Mouse (Mus musculus) G1E (cell line): ENCODE data around the gene Ivl. TPM values are rescaled to one million over a fixed set of nuclear protein-coding genes. Genes with fewer than 3 reads are reported as not detected.

ENCODE experiments used
- ATAC-seq: 2 replicates; pipeline ENCODE4 v1.8.0; 2016; ENCODE audit warnings: mild to moderate bottlenecking; ENCODE audit not compliant: insufficient number of reproducible peaks, poor library complexity, low FRiP score, severe bottlenecking; ENCODE audit errors: extremely low read depth
- DNase-seq: peaks from one replicate; pipeline ENCODE4 v3.0.0; 2012; ENCODE audit warnings: low spot score
- H3K27me3 ChIP-seq: 2 replicates; pipeline ENCODE4 v1.6.1; 2012; ENCODE audit warnings: mild to moderate bottlenecking, low read length, inconsistent platforms; ENCODE audit not compliant: insufficient read depth
- H3K36me3 ChIP-seq: replicated peaks from 2 replicates; pipeline ENCODE3; 2012; ENCODE audit warnings: mild to moderate bottlenecking, inconsistent platforms
- H3K4me1 ChIP-seq: 2 replicates; pipeline ENCODE4 v1.6.1; 2012; ENCODE audit warnings: low read depth, low read length, inconsistent platforms, mixed read lengths; ENCODE audit not compliant: insufficient read depth
- H3K4me3 ChIP-seq: 2 replicates; pipeline ENCODE4 v1.5.1; 2012; ENCODE audit warnings: low read depth, mild to moderate bottlenecking, inconsistent platforms, low read length, moderate library complexity, mixed read lengths
- H3K9me3 ChIP-seq: replicated peaks from 2 replicates; pipeline ENCODE4 v1.6.1; 2012; ENCODE audit warnings: inconsistent platforms
- CTCF ChIP-seq: IDR thresholded peaks from 2 replicates; pipeline ENCODE4 v1.5.1; 2012; ENCODE audit warnings: low read depth, low read length, inconsistent platforms, mixed read lengths
- GATA1 ChIP-seq: IDR thresholded peaks from 2 replicates; pipeline ENCODE4 v1.6.1; 2012; ENCODE audit warnings: borderline replicate concordance, low read length, inconsistent platforms, mixed read lengths
- GATA2 ChIP-seq: IDR thresholded peaks from 2 replicates; pipeline ENCODE4 v1.6.1; 2012; ENCODE audit warnings: low read depth, low read length, inconsistent platforms, borderline replicate concordance
- POLR2AphosphoS5 ChIP-seq: IDR thresholded peaks from 2 replicates; pipeline ENCODE4 v1.6.1; 2012; ENCODE audit warnings: low read depth, low read length, inconsistent platforms; ENCODE audit not compliant: insufficient replicate concordance
- TAL1 ChIP-seq: conservative IDR thresholded peaks from 2 replicates; pipeline ENCODE4 v1.6.1; 2012; ENCODE audit warnings: low read depth, low read length, inconsistent platforms, mixed read lengths
- polyA plus RNA-seq: library from polyadenylated mRNA; stranded (reverse); fragments of >175 nt; gene quantifications from 2 replicates; pipeline ENCODE4 v1.2.3, GENCODE M21; 2012
- total RNA-seq, 2 experiments: library from RNA; stranded (forward) in 1 of 2; stranded (reverse) in 1 of 2; fragments of 200-1000 nt in 1 of 2; fragments of >200 nt in 1 of 2; fragmentation: Nextera tagmentation in 1 of 2; gene quantifications; 2 replicates each; pipeline ENCODE4 v1.2.3; 2014 to 2017

The Ivl gene
- total and polyA plus RNA-seq, 3 experiments: 0.11 TPM; not detected in 2

DNA sequence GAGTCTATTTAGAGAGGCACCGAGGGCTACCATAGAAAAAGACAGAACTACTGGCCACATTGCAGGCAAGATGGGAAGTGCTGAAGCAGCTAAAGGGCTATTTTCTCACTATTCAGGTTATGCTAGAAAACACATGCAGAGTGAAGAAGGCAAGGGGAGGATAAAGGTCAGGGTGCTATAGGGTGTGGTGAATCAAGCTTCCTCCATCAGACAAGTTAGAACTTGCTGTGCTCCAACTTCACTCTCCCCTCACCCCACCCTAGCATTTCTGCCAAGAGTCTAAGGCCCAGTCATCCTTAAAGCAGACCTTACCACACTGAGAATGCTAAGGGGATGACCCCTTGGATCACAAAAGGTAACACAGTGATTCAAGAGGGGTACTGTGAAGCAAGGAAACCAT, 6.0 kb upstream of the Ivl start:
- Histone ChIP-seq H3K36me3 (no peaks in the 10 kb centered on the region), H3K4me3 (no peak overlapping the region), H3K4me1 (no peaks in the 10 kb centered on the region), H3K9me3 (peaks cover 7% of the 10 kb centered on the region), H3K27me3 (peaks cover 2% of the 10 kb centered on the region; the same call in 1 of the 2 replicates)
- DNase-seq (no peak), ATAC-seq (no peak)
- no peak for TF ChIP-seq CTCF
- TF ChIP-seq GATA2: no peak
- TF ChIP-seq TAL1: no peak
- TF ChIP-seq GATA1: no peak
- TF ChIP-seq POLR2AphosphoS5: no peak

DNA sequence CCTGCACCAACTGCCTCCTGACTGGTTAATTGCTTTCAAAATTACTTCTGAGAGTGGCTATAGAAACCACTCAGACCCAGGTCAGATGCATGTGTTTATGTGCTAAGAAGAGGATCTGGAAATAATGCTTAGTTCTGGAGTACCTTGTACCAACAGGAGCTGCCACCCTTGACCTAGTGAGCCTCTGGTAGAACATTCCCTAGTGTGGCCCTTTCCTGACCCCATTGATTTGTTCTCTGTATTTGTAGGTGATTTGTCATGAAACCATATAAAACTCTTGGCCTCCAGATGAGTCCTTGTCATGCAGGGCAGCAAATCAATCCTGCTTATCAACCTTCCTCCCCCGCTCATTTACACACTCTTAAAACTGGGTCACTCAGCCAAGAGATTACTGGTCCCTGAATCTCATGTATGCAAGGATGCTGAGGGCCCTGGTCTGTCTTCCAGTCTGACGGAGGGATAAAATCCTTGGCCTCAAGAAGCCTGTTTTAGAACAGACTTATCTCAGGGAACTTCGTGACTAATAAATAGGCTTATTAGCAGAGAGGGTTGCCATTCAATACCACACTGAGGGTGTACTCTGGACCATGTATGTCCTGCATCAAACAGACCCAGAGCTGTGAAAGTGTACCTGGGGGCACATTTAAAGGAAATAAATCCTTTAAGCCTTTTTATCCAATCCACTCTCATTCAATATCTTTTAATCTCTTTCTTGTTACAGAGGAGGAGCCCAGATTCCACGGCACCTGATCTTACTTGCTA, 5.3 kb upstream of the Ivl start:
- Histone ChIP-seq H3K9me3 (0 out of 2 replicates have a peak, but pooled peaks cover 3% of the 10 kb centered on the region), H3K36me3 (no peaks in the 10 kb centered on the region), H3K4me1 (no peaks in the 10 kb centered on the region), H3K27me3 (no peaks in the 10 kb centered on the region), H3K4me3 (no peak overlapping the region)
- ATAC-seq (no peak), DNase-seq (no peak)
- TF ChIP-seq GATA1: no peak
- no peak for TF ChIP-seq CTCF
- TF ChIP-seq GATA2: no peak
- no peak for TF ChIP-seq POLR2AphosphoS5
- TF ChIP-seq TAL1: no peak

DNA sequence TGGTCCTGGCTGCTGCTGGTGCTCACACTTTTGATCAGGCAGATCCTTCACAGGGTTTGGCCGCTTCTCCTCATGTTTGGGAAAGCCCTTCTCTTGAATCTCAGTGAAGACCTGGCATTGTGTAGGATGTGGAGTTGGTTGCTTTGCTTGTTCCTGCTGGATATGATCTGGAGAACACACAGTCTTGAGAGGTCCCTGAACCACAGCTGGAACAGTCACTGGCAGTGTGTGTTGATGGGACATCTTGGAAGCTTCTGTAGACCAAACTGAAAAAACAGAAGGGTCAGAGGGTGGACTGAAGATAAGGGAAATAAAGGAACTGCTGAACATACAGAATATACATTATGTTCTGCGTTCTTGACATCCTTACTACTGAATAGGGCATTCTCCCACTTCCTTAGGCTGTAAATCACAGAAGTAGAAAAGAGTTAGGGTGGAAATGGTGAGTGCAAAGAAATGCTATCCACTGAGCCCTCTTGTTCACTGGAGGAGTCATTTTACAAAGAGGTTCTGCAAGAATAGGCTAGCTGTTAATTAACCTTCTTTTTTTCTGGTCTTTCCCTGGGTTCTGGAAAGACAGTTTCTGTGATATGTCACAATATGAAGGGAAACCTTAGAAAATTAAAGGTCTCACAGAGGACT, 900 bp downstream of the Ivl start:
- H3K4me3 ChIP-seq: no peak overlapping the region
- no peak for DNase-seq
- H3K36me3 ChIP-seq: no peaks in the 10 kb centered on the region
- H3K4me1 ChIP-seq: no peaks in the 10 kb centered on the region
- H3K27me3 ChIP-seq: no peaks in the 10 kb centered on the region
- no peak for ATAC-seq
- TF ChIP-seq GATA1 (no peak), GATA2 (no peak), CTCF (no peak), TAL1 (no peak), POLR2AphosphoS5 (no peak)
- no peaks in the 10 kb centered on the region for H3K9me3 ChIP-seq

DNA sequence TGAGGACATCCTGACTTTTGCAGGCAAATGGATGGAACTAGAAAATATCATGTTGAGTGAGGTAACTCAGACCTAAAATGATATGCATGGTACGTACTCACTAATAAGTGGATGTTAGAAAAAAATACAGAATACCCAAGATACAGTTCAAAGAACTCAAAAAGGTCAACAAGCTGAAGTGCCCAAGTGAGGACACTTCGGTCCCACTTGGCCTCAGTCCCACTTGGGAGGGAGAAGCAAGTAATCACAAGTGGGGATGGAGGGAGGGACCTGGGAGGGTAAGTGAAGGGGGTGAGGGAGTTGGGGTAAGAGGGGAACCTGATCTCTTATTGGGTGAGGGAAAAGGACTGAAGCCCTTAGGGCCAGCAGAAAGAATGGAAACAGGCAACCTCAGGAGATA, 4.8 kb downstream of the Ivl start:
- ATAC-seq (no peak), DNase-seq (no peak)
- H3K4me3 ChIP-seq: no peak overlapping the region
- no peaks in the 10 kb centered on the region for H3K36me3 ChIP-seq
- H3K27me3 ChIP-seq: no peaks in the 10 kb centered on the region
- TF ChIP-seq TAL1: no peak
- no peak for TF ChIP-seq POLR2AphosphoS5
- no peak for TF ChIP-seq GATA2
- TF ChIP-seq GATA1: no peak
- TF ChIP-seq CTCF: no peak
- no peaks in the 10 kb centered on the region for H3K4me1 ChIP-seq
- H3K9me3 ChIP-seq: no peaks in the 10 kb centered on the region

DNA sequence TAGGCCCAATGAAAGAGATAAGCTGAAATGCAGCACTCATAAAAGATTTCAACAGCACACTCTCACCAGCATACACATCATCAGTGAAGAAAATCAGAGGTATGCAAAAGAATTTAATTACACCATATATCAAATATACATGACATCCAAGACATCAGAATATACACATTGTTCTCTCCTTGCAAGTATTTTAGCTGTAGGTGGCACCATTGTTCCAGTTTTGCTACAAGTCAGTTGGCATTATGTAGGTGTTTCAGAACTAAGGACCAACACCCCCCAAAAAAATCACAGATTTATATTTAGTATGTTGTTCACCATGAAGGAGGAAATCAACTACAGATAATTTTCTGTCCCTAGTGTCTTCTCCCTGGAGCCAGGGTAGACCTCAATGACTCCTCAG, 8.1 kb downstream of the Ivl start:
- no peaks in the 10 kb centered on the region for H3K4me1 ChIP-seq
- no peak for TF ChIP-seq GATA2
- TF ChIP-seq CTCF: no peak
- no peak for TF ChIP-seq POLR2AphosphoS5
- no peak for TF ChIP-seq TAL1
- no peak for TF ChIP-seq GATA1
- no peaks in the 10 kb centered on the region for H3K27me3 ChIP-seq
- H3K36me3 ChIP-seq: no peaks in the 10 kb centered on the region
- no peak overlapping the region for H3K4me3 ChIP-seq
- ATAC-seq: no peak
- H3K9me3 ChIP-seq: no peaks in the 10 kb centered on the region
- no peak for DNase-seq

DNA sequence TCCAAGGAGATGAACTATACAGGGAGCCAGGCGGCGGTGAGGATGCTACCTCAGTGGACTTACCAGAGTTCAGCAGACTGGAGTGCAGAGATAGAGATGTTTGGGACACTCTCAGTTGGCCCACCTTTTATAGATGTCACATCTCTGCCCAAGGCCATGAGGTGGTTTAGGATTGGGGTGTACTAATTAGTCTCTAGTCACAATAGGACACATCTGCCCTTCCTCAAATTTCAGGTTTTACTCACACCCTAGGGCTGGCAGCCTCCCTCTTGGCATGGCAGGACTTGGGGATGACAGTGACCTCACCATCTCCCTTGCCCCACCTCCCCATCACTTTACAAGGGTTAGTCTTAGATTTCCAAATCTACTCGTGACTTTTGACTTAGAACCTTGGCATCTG, 39.1 kb downstream of the Ivl start, which contains the start of gene 2310046K23Rik:
Gene 2310046K23Rik (minus strand): TSS at position 101 of the 400 bp plus-strand sequence.
- TF ChIP-seq POLR2AphosphoS5 (no peak), CTCF (no peak)
- Histone ChIP-seq H3K4me1 (no peaks in the 10 kb centered on the region), H3K4me3 (no peak within 1 kb of the TSS), H3K9me3 (peaks cover 2% of the 10 kb centered on the region; the same call in 1 of the 2 replicates), H3K36me3 (no peaks in the 10 kb centered on the region), H3K27me3 (no peaks in the 10 kb centered on the region)
- no peak for ATAC-seq
- DNase-seq: no peak

Other genes with a start within 250 kb of the Ivl start
Only the 20 nearest of the 29 such genes appear.
- gene Sprr2i, start 165.7 kb downstream of the Ivl start, total RNA-seq (2014; fragmentation: Nextera tagmentation): not detected in 2 replicates
- gene Sprr2i, start 165.7 kb downstream of the Ivl start, total RNA-seq (2017): not detected in 2 replicates
- gene Sprr2i, start 165.7 kb downstream of the Ivl start, polyA plus RNA-seq: not detected in 2 replicates
- gene Sprr2j-ps, start 155.7 kb downstream of the Ivl start, total RNA-seq (2014; fragmentation: Nextera tagmentation): not detected in 2 replicates
- not detected in 2 replicates for gene Sprr2j-ps, start 155.7 kb downstream of the Ivl start, total RNA-seq (2017)
- not detected in 2 replicates for gene Sprr2j-ps, start 155.7 kb downstream of the Ivl start, polyA plus RNA-seq
- 3.7 and 4.9 TPM in 2 replicates for gene Gm9774, start 144.3 kb downstream of the Ivl start, total RNA-seq (2014; fragmentation: Nextera tagmentation)
- 1.5 and 1.9 TPM in 2 replicates for gene Gm9774, start 144.3 kb downstream of the Ivl start, total RNA-seq (2017)
- 13.1 and 22.5 TPM in 2 replicates for gene Gm9774, start 144.3 kb downstream of the Ivl start, polyA plus RNA-seq
- not detected in 2 replicates for gene Sprr2k, start 141.2 kb downstream of the Ivl start, total RNA-seq (2014; fragmentation: Nextera tagmentation)
- 0.33 and 0.46 TPM in 2 replicates for gene Sprr2k, start 141.2 kb downstream of the Ivl start, total RNA-seq (2017)
- gene Sprr2k, start 141.2 kb downstream of the Ivl start, polyA plus RNA-seq: not detected in 2 replicates
- gene Sprr1b, start 134.9 kb downstream of the Ivl start, total RNA-seq (2014; fragmentation: Nextera tagmentation): not detected in 2 replicates
- gene Sprr1b, start 134.9 kb downstream of the Ivl start, total RNA-seq (2017): not detected in 2 replicates
- not detected in 2 replicates for gene Sprr1b, start 134.9 kb downstream of the Ivl start, polyA plus RNA-seq
- not detected in 2 replicates for gene Sprr3, start 115.0 kb downstream of the Ivl start, total RNA-seq (2014; fragmentation: Nextera tagmentation)
- gene Sprr3, start 115.0 kb downstream of the Ivl start, total RNA-seq (2017): 0.11 TPM in 1 of 2 replicates, not detected in the other
- not detected in 2 replicates for gene Sprr3, start 115.0 kb downstream of the Ivl start, polyA plus RNA-seq
- not detected in 2 replicates for gene Sprr1a, start 87.8 kb downstream of the Ivl start, total RNA-seq (2014; fragmentation: Nextera tagmentation)
- 0.23 TPM in 1 of 2 replicates, not detected in the other for gene Sprr1a, start 87.8 kb downstream of the Ivl start, total RNA-seq (2017)
- gene Sprr1a, start 87.8 kb downstream of the Ivl start, polyA plus RNA-seq: not detected in 2 replicates
- not detected in 2 replicates for gene Sprr4, start 73.2 kb downstream of the Ivl start, total RNA-seq (2014; fragmentation: Nextera tagmentation)
- gene Sprr4, start 73.2 kb downstream of the Ivl start, total RNA-seq (2017): not detected in 2 replicates
- not detected in 2 replicates for gene Sprr4, start 73.2 kb downstream of the Ivl start, polyA plus RNA-seq
- gene 2310046K23Rik, start 39.2 kb downstream of the Ivl start, total RNA-seq (2014; fragmentation: Nextera tagmentation): not detected in 2 replicates
- gene 2310046K23Rik, start 39.2 kb downstream of the Ivl start, total RNA-seq (2017): not detected in 2 replicates
- not detected in 2 replicates for gene 2310046K23Rik, start 39.2 kb downstream of the Ivl start, polyA plus RNA-seq
- not detected in 2 replicates for gene Smcp, start 15.3 kb upstream of the Ivl start, total RNA-seq (2014; fragmentation: Nextera tagmentation)
- gene Smcp, start 15.3 kb upstream of the Ivl start, total RNA-seq (2017): not detected in 2 replicates
- not detected in 2 replicates for gene Smcp, start 15.3 kb upstream of the Ivl start, polyA plus RNA-seq
- not detected in 2 replicates for gene 2210017I01Rik, start 33.8 kb upstream of the Ivl start, total RNA-seq (2014; fragmentation: Nextera tagmentation)
- not detected in 2 replicates for gene 2210017I01Rik, start 33.8 kb upstream of the Ivl start, total RNA-seq (2017)
- gene 2210017I01Rik, start 33.8 kb upstream of the Ivl start, polyA plus RNA-seq: not detected in 2 replicates
- not detected in 2 replicates for gene Lce6a, start 47.9 kb upstream of the Ivl start, total RNA-seq (2014; fragmentation: Nextera tagmentation)
- gene Lce6a, start 47.9 kb upstream of the Ivl start, total RNA-seq (2017): not detected in 2 replicates
- gene Lce6a, start 47.9 kb upstream of the Ivl start, polyA plus RNA-seq: not detected in 2 replicates
- gene Lce1a1, start 74.6 kb upstream of the Ivl start, total RNA-seq (2014; fragmentation: Nextera tagmentation): not detected in 2 replicates
- gene Lce1a1, start 74.6 kb upstream of the Ivl start, total RNA-seq (2017): 0.29 TPM in 1 of 2 replicates, not detected in the other
- not detected in 2 replicates for gene Lce1a1, start 74.6 kb upstream of the Ivl start, polyA plus RNA-seq
- not detected in 2 replicates for gene Lce1b, start 83.2 kb upstream of the Ivl start, total RNA-seq (2014; fragmentation: Nextera tagmentation)
- not detected in 2 replicates for gene Lce1b, start 83.2 kb upstream of the Ivl start, total RNA-seq (2017)
- not detected in 2 replicates for gene Lce1b, start 83.2 kb upstream of the Ivl start, polyA plus RNA-seq
- gene Lce1a2, start 96.6 kb upstream of the Ivl start, total RNA-seq (2014; fragmentation: Nextera tagmentation): not detected in 2 replicates
- not detected in 2 replicates for gene Lce1a2, start 96.6 kb upstream of the Ivl start, total RNA-seq (2017)
- not detected in 2 replicates for gene Lce1a2, start 96.6 kb upstream of the Ivl start, polyA plus RNA-seq
- not detected in 2 replicates for gene Lce1c, start 105.5 kb upstream of the Ivl start, total RNA-seq (2014; fragmentation: Nextera tagmentation)
- not detected in 2 replicates for gene Lce1c, start 105.5 kb upstream of the Ivl start, total RNA-seq (2017)
- gene Lce1c, start 105.5 kb upstream of the Ivl start, polyA plus RNA-seq: not detected in 2 replicates
- not detected in 2 replicates for gene Lce1d, start 113.5 kb upstream of the Ivl start, total RNA-seq (2014; fragmentation: Nextera tagmentation)
- not detected in 2 replicates for gene Lce1d, start 113.5 kb upstream of the Ivl start, total RNA-seq (2017)
- gene Lce1d, start 113.5 kb upstream of the Ivl start, polyA plus RNA-seq: not detected in 2 replicates
- not detected in 2 replicates for gene Lce1e, start 135.3 kb upstream of the Ivl start, total RNA-seq (2014; fragmentation: Nextera tagmentation)
- gene Lce1e, start 135.3 kb upstream of the Ivl start, total RNA-seq (2017): not detected in 2 replicates
- gene Lce1e, start 135.3 kb upstream of the Ivl start, polyA plus RNA-seq: not detected in 2 replicates
- gene Lce1f, start 146.6 kb upstream of the Ivl start, total RNA-seq (2014; fragmentation: Nextera tagmentation): not detected in 2 replicates
- gene Lce1f, start 146.6 kb upstream of the Ivl start, total RNA-seq (2017): not detected in 2 replicates
- not detected in 2 replicates for gene Lce1f, start 146.6 kb upstream of the Ivl start, polyA plus RNA-seq
- not detected in 2 replicates for gene Gm38119, start 165.4 kb upstream of the Ivl start, total RNA-seq (2014; fragmentation: Nextera tagmentation)
- not detected in 2 replicates for gene Gm38119, start 165.4 kb upstream of the Ivl start, total RNA-seq (2017)
- gene Gm38119, start 165.4 kb upstream of the Ivl start, polyA plus RNA-seq: not detected in 2 replicates